Mouse (Mus musculus): ENCODE measurements at regions not wholly inside any gene's neighbourhood (a gene's known extent, or its start where the extent isn't known, plus 50 kb on each side); places are given as distances from the start of the nearest gene placed in this dataset.

- no peak for DNase-seq (ENCODE audit: low read depth, low spot score)
Measured at GRCm38 (mm10) chr8:10716161-10716560, 292.1 kb downstream of the Irs2 start.

DNA sequence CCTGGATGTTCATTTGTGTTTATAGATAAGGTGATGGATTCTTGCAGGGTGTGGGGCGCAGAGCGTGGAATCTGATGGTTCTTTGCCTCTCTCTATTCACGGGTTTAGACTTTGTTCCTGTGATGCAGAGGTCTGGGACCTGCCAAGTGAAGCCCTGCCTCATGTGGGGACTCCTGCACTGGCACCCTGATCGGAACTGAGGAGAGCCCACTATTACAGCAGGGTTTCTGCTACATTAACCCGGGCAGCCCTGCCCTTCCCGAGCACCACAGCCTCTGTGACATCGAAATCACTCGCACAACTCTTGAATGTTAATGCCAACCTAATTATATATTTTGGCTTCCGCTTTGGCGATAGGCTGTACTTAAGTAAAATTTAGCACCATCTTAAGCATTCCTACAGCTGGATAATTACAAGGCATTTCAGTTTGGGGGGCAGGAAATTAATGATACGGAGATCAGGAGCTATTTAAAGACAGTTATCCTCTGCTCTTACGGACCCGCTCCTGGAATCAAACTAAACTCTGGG, 294.7 kb downstream of the Irs2 start:
- no peak for DNase-seq (ENCODE audit: low read depth, low spot score)

DNA sequence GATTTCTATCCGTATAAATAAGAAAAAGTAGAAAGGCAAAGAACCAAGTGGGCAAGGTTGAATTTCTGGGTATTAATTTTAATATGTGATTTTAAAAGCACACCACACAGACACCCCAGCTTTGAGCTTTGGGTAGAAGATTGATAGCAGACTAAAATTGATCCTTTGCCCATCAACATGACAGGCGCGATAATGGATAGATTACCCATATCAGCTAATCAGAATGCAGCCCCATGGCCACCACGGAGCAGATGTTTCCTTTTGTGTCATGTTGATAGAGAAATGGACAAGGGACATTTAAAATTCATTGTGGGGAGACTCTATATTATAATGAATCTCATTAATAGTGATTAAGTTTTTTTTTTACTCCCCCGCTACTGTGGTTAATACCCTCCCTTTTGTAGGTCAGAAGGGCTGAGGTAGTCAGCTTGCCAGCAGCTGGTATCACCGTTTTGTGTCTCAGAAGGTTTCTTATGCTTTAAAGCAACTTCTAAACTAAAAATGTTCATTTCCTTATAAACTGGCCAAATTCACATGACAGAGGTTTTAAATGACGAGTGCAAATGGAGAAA, 296.1 kb downstream of the Irs2 start:
- DNase-seq (ENCODE audit: low read depth, low spot score): no peak

DNA sequence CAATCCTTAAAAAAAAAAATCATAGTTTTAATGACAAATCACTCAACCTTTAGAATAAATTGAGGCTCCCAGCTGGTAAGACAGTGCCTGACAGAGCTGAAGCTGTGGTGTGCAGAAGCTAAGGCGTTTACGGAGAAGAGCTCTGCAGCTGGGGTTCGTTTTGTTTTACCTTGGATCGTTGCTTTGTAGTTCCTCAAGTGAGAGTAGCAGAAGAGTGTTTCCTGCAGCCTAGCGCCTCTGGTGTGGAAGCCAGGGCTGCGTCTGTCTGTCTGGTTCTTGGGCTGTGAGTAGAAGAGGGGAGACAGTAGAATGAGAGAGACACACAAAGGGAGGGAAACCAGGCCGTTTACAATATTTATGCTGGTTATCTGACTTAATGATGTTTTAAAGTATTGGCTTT, 296.8 kb downstream of the Irs2 start:
- DNase-seq (ENCODE audit: low read depth, low spot score): no peak

GRCm38 (mm10) chr8:10708509-10708908, 299.7 kb downstream of the Irs2 start:
- DNase-seq (ENCODE audit: low read depth, low spot score): no peak

DNA sequence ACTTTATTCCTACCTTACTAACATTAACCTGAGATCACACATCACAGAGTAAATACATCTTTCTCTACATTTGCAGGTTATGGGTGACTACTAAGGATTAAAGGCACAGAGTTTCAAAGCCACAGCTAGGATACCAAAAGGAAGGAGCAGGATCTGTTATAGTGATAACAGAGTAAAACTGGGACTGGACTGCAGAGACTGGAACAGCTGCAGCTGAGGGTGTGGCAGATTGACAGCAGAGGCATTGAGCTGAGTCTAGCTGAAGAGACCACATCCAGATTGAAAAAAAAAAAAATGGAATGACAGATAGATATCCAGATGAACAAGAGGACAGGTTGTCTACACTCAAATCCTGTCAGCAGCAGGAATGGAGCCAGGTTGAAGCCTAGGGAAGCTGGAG, 301.1 kb downstream of the Irs2 start:
- no peak for DNase-seq (ENCODE audit: low read depth, low spot score)

DNA sequence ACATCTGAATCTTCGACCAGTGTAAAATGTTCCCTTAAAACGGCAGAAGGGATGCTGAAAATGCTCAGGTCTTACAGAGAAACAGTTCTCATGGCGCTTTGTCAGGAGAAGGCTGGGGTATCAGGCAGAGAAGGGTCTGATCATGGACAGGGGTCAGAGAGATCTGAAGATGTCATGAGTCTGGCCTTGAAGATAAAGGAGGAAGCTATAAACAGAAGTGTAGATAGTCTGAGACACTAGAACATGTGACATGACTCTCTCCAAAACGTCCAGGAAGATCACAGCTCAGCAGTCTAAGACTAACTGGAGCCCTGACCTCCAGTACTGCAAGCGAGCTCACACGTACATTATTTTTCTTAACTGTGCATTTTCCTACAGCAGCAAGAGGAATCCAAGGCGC, 302.3 kb downstream of the Irs2 start:
- no peak for DNase-seq (ENCODE audit: low read depth, low spot score)

- no peak for DNase-seq (ENCODE audit: low read depth, low spot score)
Measured at GRCm38 (mm10) chr8:10702755-10703154, 305.5 kb downstream of the Irs2 start.

GRCm38 (mm10) chr8:10702248-10702647, 306.0 kb downstream of the Irs2 start:
- DNase-seq (ENCODE audit: low read depth, low spot score): no peak

DNA sequence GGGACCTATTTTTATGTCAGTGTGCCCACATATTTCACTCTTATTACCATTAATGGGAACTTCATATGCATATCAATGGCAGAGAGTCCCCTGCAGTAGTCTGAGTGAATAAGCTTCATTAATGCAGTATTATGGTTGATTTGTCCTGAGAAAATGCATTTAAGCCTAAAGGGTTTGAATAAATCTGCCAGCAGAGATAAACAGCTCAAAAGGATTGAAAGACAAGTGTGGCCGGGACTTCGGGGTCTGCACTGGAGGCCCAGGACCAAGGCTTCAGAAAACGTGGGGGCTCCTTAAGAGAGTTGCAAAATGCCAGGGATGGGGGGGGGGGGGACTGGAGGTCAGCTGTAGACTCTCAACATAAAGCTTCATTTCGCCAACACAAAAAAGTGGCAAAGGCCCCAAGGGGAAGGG, 306.6 kb downstream of the Irs2 start:
- DNase-seq (ENCODE audit: low read depth, low spot score): no peak

DNA sequence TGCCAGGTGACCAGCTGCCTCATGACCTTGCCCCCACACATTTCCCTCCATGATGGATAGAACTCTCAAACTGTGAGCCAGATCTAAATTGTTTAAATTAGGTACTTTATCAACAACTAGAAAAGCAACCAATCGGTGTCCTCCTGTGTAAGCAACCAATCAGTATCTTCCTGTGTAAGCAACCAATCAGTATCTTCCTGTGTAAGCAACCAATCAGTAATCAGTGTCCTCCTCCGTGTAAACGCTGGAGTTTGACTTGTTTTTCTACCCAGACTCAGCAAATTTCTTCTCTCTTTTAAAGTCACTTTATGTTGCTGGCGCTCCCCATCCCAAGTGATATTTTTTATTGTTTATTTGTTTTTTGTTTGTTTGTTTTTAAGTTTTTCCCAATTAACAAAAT, 307.0 kb downstream of the Irs2 start:
- DNase-seq (ENCODE audit: low read depth, low spot score): no peak

DNA sequence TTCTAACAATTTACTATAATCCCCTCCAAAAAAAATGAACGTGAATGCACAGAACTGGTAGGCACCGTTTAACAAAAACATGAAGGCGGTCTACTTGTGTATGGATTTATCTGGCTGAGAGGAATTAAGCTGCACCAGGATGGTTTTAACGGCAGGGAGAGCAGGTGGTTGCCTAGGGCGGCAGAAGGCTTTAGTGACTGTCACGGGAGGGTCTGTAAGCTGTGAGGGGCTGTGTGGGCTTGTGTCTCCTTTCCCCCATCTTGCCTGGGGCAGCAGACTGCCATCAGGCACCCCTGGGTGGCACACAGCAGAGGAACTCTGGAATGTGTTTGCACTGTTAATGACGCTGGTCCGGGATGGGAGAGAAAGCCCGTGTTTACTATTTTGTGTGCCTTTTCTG, 308.6 kb downstream of the Irs2 start:
- no peak for DNase-seq (ENCODE audit: low read depth, low spot score)

- DNase-seq (ENCODE audit: low read depth, low spot score): no peak
Measured at GRCm38 (mm10) chr8:10695181-10695580, 313.1 kb downstream of the Irs2 start.

GRCm38 (mm10) chr8:10690659-10691058, 317.6 kb downstream of the Irs2 start:
- no peak for DNase-seq (ENCODE audit: low read depth, low spot score)

DNA sequence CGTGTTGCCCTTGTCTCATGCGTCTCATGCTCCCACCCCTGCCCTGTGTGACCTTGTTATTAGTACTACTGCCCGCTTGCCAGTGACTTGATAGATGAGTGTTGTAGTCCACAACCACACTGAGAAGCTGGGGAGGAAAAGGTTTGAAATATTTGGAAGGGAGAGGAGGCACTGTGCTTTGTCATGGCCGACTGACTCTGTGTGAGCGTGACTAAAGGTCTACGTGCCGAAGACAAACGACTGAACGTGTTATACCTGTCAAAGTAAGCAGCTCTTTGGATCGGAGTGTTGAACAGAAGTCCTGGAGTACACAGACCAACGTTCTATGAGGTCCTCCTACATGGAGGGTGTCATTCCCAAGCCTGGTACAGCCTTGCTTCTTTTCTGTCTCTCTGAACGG, 318.4 kb downstream of the Irs2 start:
- DNase-seq (ENCODE audit: low read depth, low spot score): no peak

GRCm38 (mm10) chr8:10687867-10688561, 320.2 kb downstream of the Irs2 start:
- DNase-seq (ENCODE audit: low read depth, low spot score): no peak
